Mouse (Mus musculus): ENCODE results near the gene Fbxo17. TPM values are rescaled to one million over a fixed set of nuclear protein-coding genes. Genes with fewer than 3 reads are reported as not detected.
A peak's percentile ranks its signal among the peaks of the same experiment; 100 is the strongest.

The Fbxo17 gene
- polyA plus RNA-seq, 1 experiment from 2014 or later, result 2.9 TPM

DNA sequence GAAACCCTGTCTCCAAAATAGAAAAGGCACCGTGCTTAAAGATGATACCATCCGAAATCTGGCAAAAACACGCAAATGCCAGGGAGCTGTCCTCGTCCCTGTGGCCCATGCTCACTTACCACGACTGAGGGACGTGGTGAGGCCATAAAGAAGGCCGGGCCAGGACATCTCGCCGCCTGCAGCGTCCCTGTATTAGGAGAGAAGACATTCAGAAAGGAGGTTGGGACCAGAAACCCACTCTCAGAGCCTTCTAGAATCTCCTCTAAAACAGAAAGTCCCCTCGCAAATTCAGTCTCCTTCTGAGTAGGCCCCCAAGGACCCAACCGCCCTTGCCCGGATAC lies 24.7 kb downstream of the Fbxo17 start:
- H3K27ac ChIP-seq (replicated peaks; ENCODE audit: low read depth, low read length), result peak overlapping the region; percentile 80
- peaks cover 10% of the 10 kb centered on the region for H3K4me1 ChIP-seq (ENCODE audit: control insufficient read depth, insufficient read depth, low read length)
- peak overlapping the region; percentile 69 for H3K4me2 ChIP-seq (ENCODE audit: low read length)
- WGBS, result 2% methylated on average over 13 of the region's 13 CpGs
- no peaks in the 10 kb centered on the region for H3K9me3 ChIP-seq (ENCODE audit: control insufficient read depth, low read length)
- peak overlapping the region; percentile 75 for H3K4me3 ChIP-seq (replicated peaks; ENCODE audit: low read depth, low read length)
- DNase-seq (no peak), ATAC-seq (ENCODE audit: low FRiP score, low TSS enrichment) (peak; percentile 12; the same call in 1 of the 2 replicates)
- H3K27me3 ChIP-seq (ENCODE audit: control insufficient read depth, insufficient read depth, low read length), result no peaks in the 10 kb centered on the region
- peak overlapping the region; percentile 73 for H3K9ac ChIP-seq (replicated peaks; ENCODE audit: low read length)
- H3K36me3 ChIP-seq (ENCODE audit: control insufficient read depth, insufficient read depth, low read length), result peaks cover 21% of the 10 kb centered on the region; the same call in 1 of the 2 replicates

- no peaks in the 10 kb centered on the region for H3K27me3 ChIP-seq (ENCODE audit: control insufficient read depth, insufficient read depth, low read length)
- under 1% methylated on average over 39 of the region's 39 CpGs for WGBS
- peak within 1 kb of the TSS; percentile 69 for H3K4me2 ChIP-seq (ENCODE audit: low read length)
- H3K4me1 ChIP-seq (ENCODE audit: control insufficient read depth, insufficient read depth, low read length), result peaks cover 10% of the 10 kb centered on the region
- DNase-seq (peak; percentile 98), ATAC-seq (ENCODE audit: low FRiP score, low TSS enrichment) (peak; percentile 98)
- H3K4me3 ChIP-seq (replicated peaks; ENCODE audit: low read depth, low read length), result peak within 1 kb of the TSS; percentile 75
- H3K36me3 ChIP-seq (ENCODE audit: control insufficient read depth, insufficient read depth, low read length), result peaks cover 24% of the 10 kb centered on the region; the same call in 1 of the 2 replicates
- peak within 1 kb of the TSS; percentile 80 for H3K27ac ChIP-seq (replicated peaks; ENCODE audit: low read depth, low read length)
- peak within 1 kb of the TSS; percentile 73 for H3K9ac ChIP-seq (replicated peaks; ENCODE audit: low read length)
- H3K9me3 ChIP-seq (ENCODE audit: control insufficient read depth, low read length), result no peaks in the 10 kb centered on the region
These were observed 25.3 kb downstream of the Fbxo17 start, which contains the start of the genes Mrps12 and Sars2 for GRCm38 (mm10) chr7:28741709-28742438. TSS of gene Mrps12 (minus strand) at chr7:28741820. TSS of gene Sars2 (plus strand) at chr7:28741992.

DNA sequence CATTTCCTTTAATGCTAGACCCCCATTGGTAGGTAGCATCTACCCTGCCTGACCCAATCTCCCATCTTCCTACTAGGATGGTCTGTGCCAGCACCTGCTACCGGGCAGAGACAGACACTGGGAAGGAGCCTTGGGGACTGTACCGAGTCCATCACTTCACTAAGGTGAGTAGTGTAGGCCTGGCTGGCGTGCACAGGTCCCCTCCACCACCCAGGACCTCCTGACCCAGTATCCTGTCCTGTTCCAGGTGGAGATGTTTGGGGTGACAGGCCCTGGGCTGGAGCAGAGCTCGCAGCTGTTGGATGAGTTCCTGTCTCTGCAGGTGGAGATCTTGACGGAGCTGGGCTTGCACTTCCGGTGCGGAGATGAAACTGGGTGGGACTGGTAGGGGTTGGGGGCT lies 33.3 kb downstream of the Fbxo17 start:
- H3K36me3 ChIP-seq (ENCODE audit: control insufficient read depth, insufficient read depth, low read length), result peaks cover 25% of the 10 kb centered on the region
- H3K27me3 ChIP-seq (ENCODE audit: control insufficient read depth, insufficient read depth, low read length), result no peaks in the 10 kb centered on the region
- H3K9ac ChIP-seq (replicated peaks; ENCODE audit: low read length), result no peak overlapping the region
- no peak for DNase-seq
- H3K9me3 ChIP-seq (ENCODE audit: control insufficient read depth, low read length), result no peaks in the 10 kb centered on the region
- H3K4me3 ChIP-seq (replicated peaks; ENCODE audit: low read depth, low read length), result no peak overlapping the region
- 93% methylated on average over 7 of the region's 7 CpGs for WGBS
- H3K4me2 ChIP-seq (ENCODE audit: low read length), result no peak overlapping the region
- ATAC-seq (ENCODE audit: low FRiP score, low TSS enrichment), result no peak
- H3K4me1 ChIP-seq (ENCODE audit: control insufficient read depth, insufficient read depth, low read length), result no peaks in the 10 kb centered on the region
- H3K27ac ChIP-seq (replicated peaks; ENCODE audit: low read depth, low read length), result no peak overlapping the region

DNA sequence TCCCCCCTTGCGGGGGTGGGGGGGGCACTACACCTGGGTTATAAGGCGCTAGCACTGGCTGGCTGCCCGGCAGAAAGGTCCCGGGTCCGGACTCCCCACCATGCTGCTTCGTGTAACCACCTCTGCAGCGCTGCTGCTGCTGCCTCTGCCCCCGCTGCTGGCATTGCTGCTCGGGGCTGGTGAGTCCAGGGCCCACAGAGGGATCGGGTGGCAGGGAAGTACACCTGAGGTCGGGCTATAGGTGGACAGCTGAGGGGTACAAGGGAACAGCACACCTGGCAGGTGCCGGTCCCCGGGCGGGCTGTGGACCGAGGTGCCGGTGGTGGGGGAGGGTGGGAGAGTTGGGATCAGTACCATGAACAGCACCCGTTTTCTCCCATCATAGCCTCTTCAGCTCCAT lies 39.5 kb downstream of the Fbxo17 start, which contains the start of gene Ccer2:
Ccer2 (plus strand) TSS at position 96 of the 400 bp plus-strand sequence.
- H3K4me3 ChIP-seq (replicated peaks; ENCODE audit: low read depth, low read length), result peak within 1 kb of the TSS; percentile 12; the same call in 1 of the 2 replicates
- 2% methylated on average over 17 of the region's 17 CpGs for WGBS
- 0 out of 2 replicates have a peak, but pooled peaks cover 6% of the 10 kb centered on the region for H3K4me1 ChIP-seq (ENCODE audit: control insufficient read depth, insufficient read depth, low read length)
- ATAC-seq (ENCODE audit: low FRiP score, low TSS enrichment) (no peak), DNase-seq (no peak)
- no peak within 1 kb of the TSS for H3K27ac ChIP-seq (replicated peaks; ENCODE audit: low read depth, low read length)
- H3K9me3 ChIP-seq (ENCODE audit: control insufficient read depth, low read length), result no peaks in the 10 kb centered on the region
- H3K27me3 ChIP-seq (ENCODE audit: control insufficient read depth, insufficient read depth, low read length), result no peaks in the 10 kb centered on the region
- peak within 1 kb of the TSS; percentile 50; the same call in 1 of the 2 replicates for H3K9ac ChIP-seq (replicated peaks; ENCODE audit: low read length)
- H3K36me3 ChIP-seq (ENCODE audit: control insufficient read depth, insufficient read depth, low read length), result peaks cover 38% of the 10 kb centered on the region
- peak within 1 kb of the TSS; percentile 45 for H3K4me2 ChIP-seq (ENCODE audit: low read length)

DNA sequence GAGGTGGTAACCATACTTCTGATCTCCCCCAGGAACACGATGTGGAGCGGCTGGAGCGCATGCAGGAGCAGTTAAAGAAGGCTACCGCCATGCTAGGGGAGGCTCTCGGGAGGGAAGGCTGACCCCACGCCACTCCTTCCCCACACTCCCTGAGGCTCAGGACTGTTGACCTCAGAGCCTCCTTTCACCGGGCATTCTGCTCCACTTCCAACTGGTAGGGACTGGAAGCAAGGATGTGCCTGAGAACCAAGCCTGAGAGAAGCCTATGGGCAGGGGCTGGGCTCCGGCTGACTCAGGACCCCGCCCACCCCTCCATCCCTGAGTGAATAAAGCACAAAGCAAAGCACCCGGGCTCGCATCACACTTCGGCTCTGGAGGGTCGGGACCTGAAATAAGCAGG lies 42.0 kb downstream of the Fbxo17 start:
- Histone ChIP-seq H3K9ac (replicated peaks; ENCODE audit: low read length) (no peak overlapping the region), H3K36me3 (ENCODE audit: control insufficient read depth, insufficient read depth, low read length) (peaks cover 44% of the 10 kb centered on the region), H3K4me2 (ENCODE audit: low read length) (no peak overlapping the region), H3K4me3 (replicated peaks; ENCODE audit: low read depth, low read length) (no peak overlapping the region), H3K27me3 (ENCODE audit: control insufficient read depth, insufficient read depth, low read length) (no peaks in the 10 kb centered on the region), H3K4me1 (ENCODE audit: control insufficient read depth, insufficient read depth, low read length) (0 out of 2 replicates have a peak, but pooled peaks cover 6% of the 10 kb centered on the region), H3K27ac (replicated peaks; ENCODE audit: low read depth, low read length) (no peak overlapping the region), H3K9me3 (ENCODE audit: control insufficient read depth, low read length) (no peaks in the 10 kb centered on the region)
- ATAC-seq (ENCODE audit: low FRiP score, low TSS enrichment) (no peak), DNase-seq (no peak)
- 76% methylated on average over 13 of the region's 13 CpGs for WGBS

DNA sequence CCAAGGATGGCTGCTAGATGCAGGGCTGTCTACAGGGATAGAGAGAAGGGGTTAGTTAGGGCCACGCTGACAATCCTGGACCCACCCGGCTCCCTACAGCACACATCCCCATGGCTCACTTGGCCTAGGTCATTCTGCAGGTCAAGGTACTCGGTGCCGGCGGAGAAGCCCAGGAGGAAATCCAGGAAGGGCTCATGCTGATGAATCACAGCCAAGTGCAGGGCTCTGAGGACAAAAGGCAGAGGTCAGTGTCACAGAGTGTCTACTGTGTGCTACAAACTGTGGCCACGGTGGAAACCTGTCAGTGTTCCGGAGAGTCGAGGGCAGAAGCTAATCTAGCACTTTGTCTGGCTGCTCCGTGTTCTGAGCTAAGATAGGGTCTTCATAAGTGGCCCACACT lies 45.3 kb downstream of the Fbxo17 start:
- DNase-seq, result no peak
- peaks cover 41% of the 10 kb centered on the region for H3K36me3 ChIP-seq (ENCODE audit: control insufficient read depth, insufficient read depth, low read length)
- no peak overlapping the region for H3K9ac ChIP-seq (replicated peaks; ENCODE audit: low read length)
- no peak overlapping the region for H3K27ac ChIP-seq (replicated peaks; ENCODE audit: low read depth, low read length)
- 94% methylated on average over 9 of the region's 9 CpGs for WGBS
- H3K27me3 ChIP-seq (ENCODE audit: control insufficient read depth, insufficient read depth, low read length), result no peaks in the 10 kb centered on the region
- no peak for ATAC-seq (ENCODE audit: low FRiP score, low TSS enrichment)
- no peaks in the 10 kb centered on the region for H3K9me3 ChIP-seq (ENCODE audit: control insufficient read depth, low read length)
- 0 out of 2 replicates have a peak, but pooled peaks cover 6% of the 10 kb centered on the region for H3K4me1 ChIP-seq (ENCODE audit: control insufficient read depth, insufficient read depth, low read length)
- H3K4me3 ChIP-seq (replicated peaks; ENCODE audit: low read depth, low read length), result no peak overlapping the region
- no peak overlapping the region for H3K4me2 ChIP-seq (ENCODE audit: low read length)

GRCm38 (mm10) chr7:28765211-28765610 lies 48.6 kb downstream of the Fbxo17 start:
- Histone ChIP-seq H3K27ac (replicated peaks; ENCODE audit: low read depth, low read length) (no peak overlapping the region), H3K9ac (replicated peaks; ENCODE audit: low read length) (no peak overlapping the region), H3K27me3 (ENCODE audit: control insufficient read depth, insufficient read depth, low read length) (no peaks in the 10 kb centered on the region)

DNA sequence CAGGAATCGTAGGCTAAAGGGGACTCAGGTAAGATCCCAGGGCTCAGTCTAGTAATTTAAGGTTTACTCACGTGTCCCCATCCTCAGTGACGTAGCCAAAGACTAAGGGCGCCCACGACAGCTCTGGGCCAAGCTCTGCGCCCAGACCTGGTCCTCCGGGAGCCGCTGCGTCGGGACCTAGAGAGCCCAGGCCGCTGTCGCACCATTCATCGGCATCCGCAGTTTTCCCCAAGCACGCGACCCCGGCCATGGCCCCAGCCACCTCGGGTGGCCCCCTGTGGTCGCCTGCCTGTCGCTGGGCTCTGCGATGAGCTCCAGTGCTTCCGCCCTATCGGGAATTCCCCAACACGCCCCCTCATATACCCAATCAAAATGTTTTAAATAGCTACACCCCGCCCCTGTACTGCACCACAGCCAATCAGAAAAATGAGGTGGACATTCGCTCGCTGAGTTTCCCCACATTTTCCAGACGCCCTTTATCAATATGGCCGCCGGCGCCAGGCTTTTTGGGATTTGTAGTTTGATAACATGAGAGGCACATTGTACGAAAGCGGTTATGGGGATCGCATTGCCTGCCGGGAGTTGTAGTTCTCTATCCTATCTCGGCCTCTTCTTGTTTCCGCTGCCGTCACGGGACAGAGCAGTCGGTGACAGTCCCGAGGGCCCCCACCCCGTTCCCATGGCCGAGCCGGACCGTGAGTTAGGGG lies 49.7 kb downstream of the Fbxo17 start, which contains the start of gene Sirt2:
Sirt2 (plus strand) TSS at position 563 of the 707 bp plus-strand sequence.
- H3K4me2 ChIP-seq (ENCODE audit: low read length), result peak within 1 kb of the TSS; percentile 75
- peaks cover 8% of the 10 kb centered on the region for H3K36me3 ChIP-seq (ENCODE audit: control insufficient read depth, insufficient read depth, low read length)
- ATAC-seq (ENCODE audit: low FRiP score, low TSS enrichment) (peak; percentile 98), DNase-seq (peak; percentile 99)
- H3K27me3 ChIP-seq (ENCODE audit: control insufficient read depth, insufficient read depth, low read length), result no peaks in the 10 kb centered on the region
- H3K27ac ChIP-seq (replicated peaks; ENCODE audit: low read depth, low read length), result no peak within 1 kb of the TSS
- H3K4me1 ChIP-seq (ENCODE audit: control insufficient read depth, insufficient read depth, low read length), result peaks cover 16% of the 10 kb centered on the region
- peak within 1 kb of the TSS; percentile 66 for H3K9ac ChIP-seq (replicated peaks; ENCODE audit: low read length)
- under 1% methylated on average over 45 of the region's 45 CpGs for WGBS
- H3K4me3 ChIP-seq (replicated peaks; ENCODE audit: low read depth, low read length), result peak within 1 kb of the TSS; percentile 72
- H3K9me3 ChIP-seq (ENCODE audit: control insufficient read depth, low read length), result no peaks in the 10 kb centered on the region

More at GRCm38 (mm10) chr7:28765211-28765610, 48.6 kb downstream of the Fbxo17 start:
- no peak overlapping the region for H3K4me3 ChIP-seq (replicated peaks; ENCODE audit: low read depth, low read length)
- WGBS, result 87% methylated on average over 6 of the region's 6 CpGs
- no peaks in the 10 kb centered on the region for H3K9me3 ChIP-seq (ENCODE audit: control insufficient read depth, low read length)
- DNase-seq, result no peak
- H3K4me2 ChIP-seq (ENCODE audit: low read length), result peak overlapping the region; percentile 62
- no peak for ATAC-seq (ENCODE audit: low FRiP score, low TSS enrichment)
- H3K4me1 ChIP-seq (ENCODE audit: control insufficient read depth, insufficient read depth, low read length), result peaks cover 16% of the 10 kb centered on the region
- peaks cover 17% of the 10 kb centered on the region for H3K36me3 ChIP-seq (ENCODE audit: control insufficient read depth, insufficient read depth, low read length)
